Mouse (Mus musculus): ENCODE measurements around the gene Tmem258.
A peak's percentile ranks its signal among the peaks of the same experiment; 100 is the strongest.
"Not testable (repeated sequence)": the region's sequence is repeated elsewhere in the genome, so short reads cannot be mapped to it uniquely, and the experiment has no call there.

Gene Tmem258

GRCm38 (mm10) chr19:10203848-10204615 is at the start of gene Tmem258, which contains the start of gene Fen1:
Gene Tmem258 (plus strand): TSS chr19:10204014.
Gene Fen1 (minus strand): TSS chr19:10204169.
- peak; percentile 87 for DNase-seq (ENCODE audit: low read depth, low spot score)

DNA sequence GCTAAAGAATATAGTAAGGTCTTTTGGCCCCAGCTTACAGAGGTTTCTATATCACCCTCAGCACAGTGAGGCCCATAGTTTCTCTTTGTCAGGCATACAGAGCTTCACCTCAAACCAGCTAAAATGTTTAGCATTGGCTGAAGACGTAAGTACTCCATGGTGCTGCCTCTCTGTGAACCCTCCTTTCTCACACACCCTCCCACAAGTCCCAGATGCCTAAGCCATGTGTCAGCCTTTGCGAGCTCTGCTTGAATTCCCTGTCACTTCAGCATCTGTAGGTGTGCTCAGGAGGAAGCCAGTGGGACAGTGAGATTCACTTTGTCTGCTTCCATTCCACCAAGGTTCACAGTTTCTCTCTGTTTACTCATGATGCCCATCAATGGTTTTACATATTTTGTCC is 46.1 kb upstream of the Tmem258 start:
- DNase-seq (ENCODE audit: low read depth, low spot score): no peak

- no peak for DNase-seq (ENCODE audit: low read depth, low spot score)
These were observed 39.9 kb upstream of the Tmem258 start for GRCm38 (mm10) chr19:10163896-10164295.

GRCm38 (mm10) chr19:10165928-10166327 is 37.9 kb upstream of the Tmem258 start:
- DNase-seq (ENCODE audit: low read depth, low spot score): not testable (repeated sequence)

DNA sequence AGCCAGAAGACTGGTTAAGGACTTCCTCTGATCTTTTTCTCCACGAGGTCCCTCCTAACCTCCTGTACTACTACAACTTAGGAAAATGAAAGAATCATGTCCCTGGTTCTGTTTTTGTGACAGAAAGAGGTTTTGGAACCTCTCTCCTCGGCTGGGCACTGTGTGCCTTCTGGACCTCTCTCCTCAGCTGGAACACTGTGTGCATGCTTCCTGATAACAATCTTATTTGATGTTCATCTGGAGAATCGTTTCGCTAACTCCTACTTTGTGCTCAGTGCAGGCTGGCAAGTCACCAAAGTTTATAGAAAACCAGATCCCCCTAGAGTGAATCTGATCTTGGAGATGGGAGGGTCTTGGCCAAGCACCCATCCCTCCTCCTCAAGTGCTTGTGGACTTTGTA is 36.7 kb upstream of the Tmem258 start:
- DNase-seq (ENCODE audit: low read depth, low spot score): no peak

- DNase-seq (ENCODE audit: low read depth, low spot score): no peak
These were observed 35.9 kb upstream of the Tmem258 start for GRCm38 (mm10) chr19:10167951-10168350.

DNA sequence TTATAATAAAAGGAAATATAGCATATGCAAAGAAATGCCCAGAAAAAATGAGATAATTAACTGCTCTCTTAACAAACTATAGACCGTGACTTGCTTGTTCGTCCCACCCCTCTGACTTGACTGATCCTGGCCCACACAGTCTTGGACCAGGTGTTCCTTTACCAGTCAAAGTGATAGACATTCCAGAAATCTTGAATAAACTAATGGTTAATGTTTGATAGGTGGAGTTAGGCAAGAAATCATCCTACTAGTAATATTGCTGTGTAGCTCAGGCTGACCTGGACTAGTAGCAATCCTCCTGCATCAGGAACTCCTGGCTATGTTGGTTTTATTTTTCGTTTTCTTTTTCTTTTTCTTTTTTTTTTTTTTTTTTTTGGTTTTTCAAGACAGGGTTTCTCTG is 35.4 kb upstream of the Tmem258 start:
- no peak for DNase-seq (ENCODE audit: low read depth, low spot score)

GRCm38 (mm10) chr19:10169179-10169578 is 34.6 kb upstream of the Tmem258 start:
- no peak for DNase-seq (ENCODE audit: low read depth, low spot score)

DNA sequence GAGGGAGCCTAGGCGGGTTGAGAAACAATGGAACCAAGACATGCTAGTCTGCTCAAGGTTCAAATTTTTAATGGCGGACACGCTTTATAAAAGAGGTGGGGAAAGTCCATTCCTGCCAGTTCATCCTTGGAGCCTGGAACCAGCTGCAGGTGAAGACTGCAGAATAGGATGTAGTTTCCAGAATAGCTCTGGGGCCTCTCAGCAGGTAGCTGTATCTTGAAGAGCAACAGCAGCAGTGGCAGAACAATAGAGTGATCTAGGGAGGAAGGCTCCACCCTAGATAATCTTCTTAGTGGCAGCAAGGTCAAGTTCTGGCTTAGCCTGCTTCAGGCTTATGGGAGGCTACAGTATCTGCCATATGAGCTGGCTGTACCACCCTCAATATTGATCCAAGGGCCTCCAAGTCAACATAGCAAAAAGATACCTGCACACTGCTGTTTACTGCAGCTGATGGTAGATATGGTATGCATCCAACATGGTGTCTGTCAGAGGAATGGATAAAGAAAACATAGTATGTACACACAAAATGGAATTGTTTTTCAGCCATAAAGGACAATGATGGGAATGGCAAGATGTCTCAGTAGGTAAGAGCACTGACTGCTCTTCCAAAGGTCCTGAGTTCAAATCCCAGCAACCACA is 34.0 kb upstream of the Tmem258 start:
- not testable (repeated sequence) for DNase-seq (ENCODE audit: low read depth, low spot score)

DNA sequence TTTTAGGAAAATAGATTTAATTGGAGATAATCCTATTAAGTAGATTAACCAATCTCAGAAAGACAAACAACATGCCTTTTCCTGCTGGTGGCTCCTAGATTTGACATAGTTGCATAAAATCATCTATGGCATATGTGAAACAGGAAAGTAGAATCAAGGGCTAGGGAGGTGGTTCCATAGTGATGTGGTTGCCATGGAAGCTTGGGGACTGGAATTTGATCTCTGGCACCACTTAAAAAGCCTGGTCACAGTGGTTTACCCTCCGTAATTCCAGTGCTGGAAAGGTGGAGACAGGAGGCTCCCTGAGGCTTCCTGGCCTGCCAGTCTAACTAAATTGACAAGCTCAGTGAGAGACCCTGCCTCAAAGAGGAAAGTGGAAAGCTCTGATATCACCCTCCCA is 33.3 kb upstream of the Tmem258 start:
- no peak for DNase-seq (ENCODE audit: low read depth, low spot score)

DNA sequence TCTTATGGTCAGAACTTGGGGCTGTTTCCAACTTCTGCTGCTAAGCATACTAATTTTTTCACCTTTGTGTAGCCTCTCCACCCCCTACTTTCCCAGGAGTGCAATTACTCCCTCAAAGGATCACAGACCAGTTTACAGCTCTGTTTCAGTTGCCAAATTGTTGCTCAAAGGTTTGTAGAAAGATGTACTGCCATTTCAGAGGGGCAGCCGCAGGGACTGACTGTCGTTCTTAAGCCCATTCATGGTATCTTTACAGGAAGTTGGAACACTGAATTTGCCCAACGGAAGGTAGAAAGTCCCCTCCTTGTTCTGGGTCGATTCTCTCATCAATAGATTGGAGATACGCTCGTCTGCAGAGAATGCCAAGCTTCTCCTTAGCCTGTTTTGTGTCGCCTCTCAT is 32.5 kb upstream of the Tmem258 start:
- DNase-seq (ENCODE audit: low read depth, low spot score): no peak

- DNase-seq (ENCODE audit: low read depth, low spot score): no peak
These were observed 32.0 kb upstream of the Tmem258 start for GRCm38 (mm10) chr19:10171846-10172245.

- DNase-seq (ENCODE audit: low read depth, low spot score): no peak
These were observed 30.6 kb upstream of the Tmem258 start for GRCm38 (mm10) chr19:10173116-10173718.

GRCm38 (mm10) chr19:10173844-10174539 is 29.8 kb upstream of the Tmem258 start:
- no peak for DNase-seq (ENCODE audit: low read depth, low spot score)

DNA sequence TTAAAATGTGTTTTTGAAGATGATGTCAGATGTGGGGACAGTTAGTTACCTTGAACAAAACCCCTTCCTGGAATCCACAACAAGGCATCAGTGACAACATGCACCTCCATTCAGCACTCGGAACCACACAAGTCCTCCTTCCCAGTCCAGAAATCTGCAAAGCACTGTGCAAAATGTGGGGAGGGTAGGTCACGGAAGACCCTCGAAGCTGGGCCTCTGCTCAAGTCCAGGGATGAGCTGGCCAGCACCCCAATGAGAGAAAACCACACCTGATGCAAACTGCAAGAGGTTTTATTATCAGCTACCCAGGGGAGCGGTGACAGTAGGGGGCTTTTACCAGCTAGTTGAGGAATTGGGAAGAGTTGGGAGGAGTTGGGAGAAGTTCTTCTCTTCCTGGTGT is 28.9 kb upstream of the Tmem258 start:
- DNase-seq (ENCODE audit: low read depth, low spot score): no peak

DNA sequence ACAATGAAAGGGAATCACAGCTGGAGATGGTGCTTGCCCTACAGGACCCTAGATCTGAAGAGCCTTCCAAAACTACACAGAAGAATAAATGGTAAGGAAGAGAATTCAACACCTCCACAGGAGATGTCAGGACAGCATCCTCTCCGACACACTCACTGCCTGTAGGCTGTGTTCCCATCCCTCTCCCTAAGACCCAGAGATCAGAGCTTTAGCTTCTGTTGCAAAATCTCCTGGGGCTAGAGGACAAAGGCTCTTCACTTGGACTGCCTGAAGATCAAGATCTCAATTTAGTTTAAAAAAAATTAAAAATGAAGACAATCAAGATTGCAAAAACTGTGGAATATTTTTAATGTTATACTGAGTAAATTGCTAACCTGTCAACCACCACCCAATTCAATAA is 27.3 kb upstream of the Tmem258 start:
- DNase-seq (ENCODE audit: low read depth, low spot score): no peak

GRCm38 (mm10) chr19:10176941-10177372 is 26.9 kb upstream of the Tmem258 start:
- DNase-seq (ENCODE audit: low read depth, low spot score): no peak

DNA sequence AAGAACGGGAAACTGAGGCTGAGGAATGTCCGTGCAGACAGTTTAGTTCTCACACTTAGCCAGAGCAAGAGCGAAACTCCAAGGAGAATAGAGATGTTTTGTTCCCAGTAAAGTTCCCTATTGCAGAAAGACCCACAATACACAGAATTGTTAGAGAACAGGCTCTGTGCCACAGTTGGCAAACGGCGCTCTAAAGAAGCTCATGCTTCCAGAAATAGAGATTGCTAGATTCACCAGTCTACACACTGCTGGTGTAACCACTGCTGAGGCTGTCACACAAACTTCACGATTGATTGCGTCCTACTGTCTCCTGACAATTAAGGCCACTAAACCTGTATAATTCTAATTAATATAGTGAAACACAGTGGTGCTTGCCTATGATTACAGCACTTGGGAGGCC is 22.6 kb upstream of the Tmem258 start:
- DNase-seq (ENCODE audit: low read depth, low spot score): no peak

DNA sequence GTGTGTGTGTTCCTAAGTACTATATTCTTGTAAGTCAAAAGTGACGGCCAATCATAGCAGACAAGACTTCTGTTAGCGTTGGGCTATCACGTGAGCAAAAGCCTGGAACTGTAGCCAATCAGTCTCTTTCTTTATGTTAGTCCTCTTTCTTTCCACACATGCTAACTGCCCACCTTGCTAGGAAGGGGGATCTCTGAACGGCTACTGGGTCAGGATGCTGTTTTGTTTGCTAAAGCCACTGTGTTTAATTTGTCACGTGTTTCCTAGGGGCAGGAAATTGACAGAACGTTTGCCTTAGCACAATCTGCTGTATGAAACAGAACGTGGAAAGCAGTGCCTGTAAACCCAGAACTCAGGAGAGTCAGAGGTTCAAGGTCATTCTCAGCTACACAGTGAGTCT is 21.7 kb upstream of the Tmem258 start:
- DNase-seq (ENCODE audit: low read depth, low spot score): no peak

DNA sequence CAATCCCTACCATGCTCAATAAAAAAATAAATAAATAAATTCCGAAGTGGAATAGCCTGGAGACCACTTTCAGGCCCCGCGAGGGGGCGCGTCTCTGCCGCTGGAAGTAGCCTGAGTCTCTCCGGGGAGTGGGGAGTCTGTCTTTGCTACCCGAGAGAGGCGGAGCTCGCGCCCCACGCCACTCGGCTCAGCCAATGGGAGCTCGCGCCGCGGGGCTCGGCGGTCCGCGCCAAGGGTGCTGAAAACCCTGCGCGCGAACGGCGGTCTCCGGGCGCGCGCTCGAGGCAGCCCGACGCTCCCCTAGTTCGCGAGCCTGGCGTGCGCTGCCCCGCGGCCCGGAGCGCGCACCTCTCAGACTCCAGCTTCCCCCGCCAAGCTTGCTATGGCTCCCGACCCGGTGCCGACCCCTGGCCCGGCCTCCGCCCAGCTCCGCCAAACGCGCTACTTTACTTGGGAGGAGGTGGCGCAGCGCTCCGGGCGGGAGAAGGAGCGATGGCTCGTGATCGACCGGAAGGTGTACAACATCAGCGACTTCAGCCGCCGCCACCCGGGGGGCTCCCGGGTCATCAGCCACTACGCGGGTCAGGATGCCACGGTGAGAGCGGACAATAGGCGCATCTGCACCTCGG is 21.0 kb upstream of the Tmem258 start, which contains the start of gene Fads1:
TSS of gene Fads1 (plus strand) at position 219 of the 629 bp plus-strand sequence.
- peak; percentile 95 for DNase-seq (ENCODE audit: low read depth, low spot score)

GRCm38 (mm10) chr19:10183299-10183983 is 20.4 kb upstream of the Tmem258 start:
- peak; percentile 68 for DNase-seq (ENCODE audit: low read depth, low spot score)
